Mouse (Mus musculus) spleen, embryonic (tissue): ENCODE results near the gene Rasgef1b.

Experiments
- CTCF ChIA-PET: fragments of 350-600 bp; sonication (Branson Sonifier 250); formaldehyde crosslinking; loops from one replicate; lab custom pipeline; 2022; lab: Charles Lee

The Rasgef1b gene

DNA sequence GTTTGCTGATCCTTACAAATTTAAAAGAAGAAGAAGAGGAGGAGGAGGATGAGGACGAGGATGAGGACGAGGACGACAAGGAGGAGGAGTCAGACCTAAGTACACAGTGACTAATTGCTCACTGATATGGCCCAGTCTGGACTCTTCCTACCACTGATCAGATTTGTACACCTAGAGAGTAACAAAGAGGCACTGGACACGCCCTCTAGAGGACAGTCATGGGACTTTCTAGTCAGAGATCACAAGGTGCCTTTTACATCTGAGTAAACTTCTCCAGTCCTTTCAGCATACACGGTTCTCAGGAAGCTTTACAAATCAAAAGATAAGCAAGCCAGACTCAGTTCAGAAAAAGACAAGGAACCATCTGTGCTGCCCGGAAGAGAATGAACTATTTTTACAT, 20.2 kb downstream of the Rasgef1b start:
- CTCF ChIA-PET: no interaction called here

DNA sequence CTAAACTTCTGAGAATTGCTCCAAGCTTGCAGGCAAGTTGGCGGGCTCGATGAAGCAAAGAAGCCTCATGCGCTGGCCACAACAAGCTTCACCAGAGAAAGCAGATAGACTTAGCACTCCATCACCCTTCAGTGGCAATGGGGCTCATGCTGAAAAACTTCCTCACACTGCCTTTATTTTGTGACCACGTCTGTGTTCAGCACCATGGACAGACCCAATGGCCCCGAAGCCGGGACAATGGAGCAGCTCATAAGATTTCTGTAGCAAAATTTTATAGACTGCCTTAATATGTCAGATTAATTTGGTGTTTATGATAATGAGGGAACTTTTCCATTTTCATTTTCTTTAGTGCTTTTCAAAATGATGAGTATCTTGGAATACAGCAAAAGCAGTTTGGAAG, 21.6 kb downstream of the Rasgef1b start:
- CTCF ChIA-PET: no interaction called here

- CTCF ChIA-PET: no interaction called here
Measured at GRCm38 (mm10) chr5:99701811-99702210, 27.1 kb downstream of the Rasgef1b start.

DNA sequence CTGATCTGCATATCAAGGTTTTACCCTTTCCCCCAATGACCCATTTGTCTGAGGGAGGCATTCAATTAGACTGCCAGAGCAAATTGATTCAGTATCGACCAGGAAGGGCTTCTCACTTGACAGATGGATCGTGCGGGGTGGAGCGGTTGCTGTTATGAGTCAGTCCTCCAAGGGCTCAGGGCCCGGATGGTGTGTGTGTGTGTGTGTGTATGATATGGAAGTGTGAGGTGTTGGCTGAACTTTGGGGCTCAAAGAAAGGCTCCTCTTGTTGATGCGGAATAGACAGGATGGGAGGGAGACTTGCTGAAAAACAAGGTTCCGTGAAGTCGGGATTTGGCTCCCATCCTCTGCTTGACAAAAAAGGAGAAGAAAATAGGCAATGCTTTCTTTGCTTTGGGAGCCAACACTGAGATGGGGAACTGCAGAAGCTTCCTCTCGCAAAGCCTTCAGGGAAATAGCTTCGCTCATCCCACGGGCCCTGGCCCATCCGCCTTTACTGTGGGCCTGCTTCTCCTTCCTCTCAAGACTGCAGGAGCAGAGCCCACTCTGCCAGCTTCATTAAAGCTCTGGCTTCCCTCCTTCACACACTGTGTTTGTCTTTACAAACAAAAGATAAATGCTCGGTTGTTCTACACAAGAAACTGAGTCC, 34.0 kb downstream of the Rasgef1b start:
- CTCF ChIA-PET: no interaction called here

GRCm38 (mm10) chr5:99689909-99690308, 39.0 kb downstream of the Rasgef1b start:
- CTCF ChIA-PET: no interaction called here

DNA sequence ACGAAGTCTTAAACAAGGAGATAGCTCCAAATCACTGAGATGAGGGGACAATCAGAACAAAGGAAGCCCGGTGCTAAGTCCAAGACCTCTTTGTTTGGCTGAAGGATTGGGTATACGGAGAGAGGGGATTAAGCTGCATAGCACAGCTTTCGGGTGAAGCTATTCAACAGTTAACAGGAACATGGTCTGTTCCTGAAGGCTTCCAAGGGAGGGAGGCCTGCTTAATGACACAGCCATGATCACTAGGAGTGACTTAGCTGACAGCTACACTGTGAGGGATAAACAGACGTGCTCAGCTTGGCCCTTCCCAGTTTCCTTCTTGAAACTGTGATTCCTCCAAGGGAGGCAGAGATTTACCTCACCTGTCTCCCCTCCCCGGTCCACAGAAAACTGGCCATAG, 41.0 kb downstream of the Rasgef1b start:
- CTCF ChIA-PET: no interaction called here

DNA sequence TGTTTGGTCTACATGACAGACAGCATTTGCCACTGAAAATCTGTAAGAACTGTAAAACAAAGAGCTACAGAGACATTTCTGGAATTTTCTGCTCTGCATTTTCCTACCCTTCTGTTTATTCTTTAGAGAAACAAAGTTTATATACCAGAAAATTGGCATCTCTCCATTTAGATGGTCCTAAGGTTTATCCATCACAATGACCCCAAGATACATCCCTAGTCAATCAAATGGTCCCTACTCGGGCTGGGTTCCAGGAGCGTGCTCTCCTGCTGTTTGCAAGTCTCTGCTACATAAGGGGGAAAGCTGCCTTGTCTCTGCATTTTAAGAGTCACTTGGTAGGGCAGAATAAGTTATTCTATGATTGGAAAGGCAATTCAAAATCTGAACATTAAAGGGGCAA, 44.8 kb downstream of the Rasgef1b start:
- CTCF ChIA-PET: no interaction called here

DNA sequence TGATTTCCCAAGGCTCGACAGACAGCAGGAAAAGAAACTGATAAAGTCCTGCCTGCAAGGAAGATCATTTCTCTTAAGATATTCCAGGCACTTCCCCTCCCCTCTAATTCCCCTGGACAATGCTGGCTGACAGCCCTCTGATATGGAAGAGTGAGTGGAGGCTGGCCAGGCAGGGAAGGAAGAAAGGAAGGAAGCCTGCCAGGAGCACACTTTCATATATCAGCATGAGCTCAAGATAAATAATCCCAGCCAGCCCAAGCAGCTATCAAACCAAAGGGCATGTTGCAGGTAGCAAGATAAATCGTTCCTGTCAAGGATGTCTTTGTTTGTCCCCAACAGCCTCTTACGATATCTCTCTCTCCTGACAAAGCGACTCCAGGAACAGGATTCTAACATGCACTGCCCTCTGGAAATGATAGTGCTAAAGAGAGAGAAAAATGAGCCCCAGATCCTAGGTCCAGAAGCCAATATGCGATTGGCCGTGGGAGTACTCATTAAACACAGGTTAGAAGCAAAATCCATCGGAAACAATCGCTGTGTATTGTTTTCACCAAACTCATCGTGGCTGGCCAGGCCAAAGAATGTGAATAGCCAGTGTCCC, 58.8 kb downstream of the Rasgef1b start:
- CTCF ChIA-PET: no interaction called here

GRCm38 (mm10) chr5:99656024-99656423, 72.8 kb downstream of the Rasgef1b start:
- CTCF ChIA-PET: no interaction called here

DNA sequence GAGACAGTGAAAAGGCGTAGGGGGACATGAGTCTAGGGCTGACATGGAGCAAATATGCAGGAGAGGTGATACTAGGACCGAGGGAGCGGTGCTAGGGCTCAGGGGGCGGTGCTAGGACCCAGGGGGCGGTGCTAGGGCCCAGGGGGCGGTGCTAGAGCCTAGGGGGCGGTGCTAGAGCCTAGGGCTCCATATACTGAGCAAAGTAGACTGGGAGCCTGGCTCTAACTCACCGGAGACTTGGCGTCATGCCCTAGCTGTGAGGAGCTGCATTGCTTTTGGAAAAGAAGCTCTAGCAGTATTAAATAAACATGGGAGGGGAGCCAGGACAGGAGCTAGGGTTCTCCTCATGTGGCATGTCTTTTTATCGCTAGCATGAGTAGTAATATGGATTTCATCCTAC, 75.9 kb downstream of the Rasgef1b start:
- CTCF ChIA-PET: no interaction called here

DNA sequence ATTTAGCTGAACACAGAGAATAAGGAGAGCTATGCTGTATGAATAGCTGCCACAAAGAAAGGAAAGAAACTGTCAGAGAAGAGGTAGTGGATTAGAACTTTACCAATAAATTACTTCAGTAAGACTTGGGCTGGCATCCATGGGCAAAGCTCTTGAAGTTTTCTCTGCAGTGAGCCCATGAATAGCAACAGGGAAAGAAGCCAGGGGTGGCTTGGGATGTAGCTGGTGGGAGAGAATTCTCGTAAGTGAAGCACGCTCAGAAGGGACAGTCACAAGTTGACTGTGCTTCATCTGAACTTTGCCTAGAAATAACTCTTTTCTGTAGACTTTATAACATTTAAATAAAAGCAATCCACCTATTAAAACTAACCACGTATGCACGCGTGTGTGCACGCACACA, 87.5 kb downstream of the Rasgef1b start:
- CTCF ChIA-PET: no interaction called here

GRCm38 (mm10) chr5:99636575-99636974, 92.3 kb downstream of the Rasgef1b start:
- CTCF ChIA-PET: no interaction called here

DNA sequence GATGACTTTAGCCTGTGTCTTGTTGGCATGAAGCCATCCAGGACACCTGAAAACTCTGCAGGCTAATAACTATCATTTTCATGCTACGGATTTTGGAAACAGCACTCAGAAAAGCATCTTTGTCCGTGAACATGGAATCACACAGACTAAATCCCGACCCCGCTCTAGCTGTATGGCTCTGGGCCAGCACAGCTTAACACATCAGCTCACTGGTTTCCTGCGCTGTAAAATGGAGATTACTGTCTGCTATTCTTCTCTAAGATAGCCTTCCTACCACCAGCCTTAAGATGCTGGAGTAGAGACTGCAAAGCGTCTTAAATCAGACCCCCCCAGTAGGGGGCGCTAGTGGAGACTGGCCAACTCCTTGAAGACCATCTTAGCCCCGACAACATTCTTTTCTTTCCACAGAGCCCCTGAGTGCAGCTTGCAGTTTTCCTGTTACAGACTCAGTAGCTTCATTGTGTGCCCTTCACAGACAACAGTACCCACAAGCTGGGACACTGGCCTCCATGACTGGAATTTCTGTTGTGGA, 94.8 kb downstream of the Rasgef1b start:
- CTCF ChIA-PET: interaction anchor here (1.0 kb wide), 1 partner anchor 431 kb away, joined by 3 read pairs; no protein-coding TSS in a partner anchor

DNA sequence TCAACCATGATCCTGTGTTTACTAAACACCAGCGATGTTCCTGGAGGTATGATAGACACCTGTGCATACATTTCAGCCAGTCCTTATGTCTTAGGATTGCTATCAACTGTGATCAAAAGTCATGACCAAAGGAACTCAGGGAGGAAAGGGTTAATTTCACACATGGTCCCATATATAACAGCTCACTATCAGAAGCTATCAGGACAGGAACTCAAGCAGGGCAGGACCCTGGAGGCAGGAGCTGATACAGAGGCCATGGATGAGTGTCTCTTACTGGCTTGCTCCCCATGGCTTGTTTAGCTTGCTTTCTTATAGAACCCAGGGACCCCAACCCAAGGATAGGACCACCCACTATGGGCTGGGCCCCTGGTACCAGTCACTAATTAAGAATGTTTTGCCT, 95.3 kb downstream of the Rasgef1b start:
- CTCF ChIA-PET: interaction anchor here (1.0 kb wide), 1 partner anchor 431 kb away, joined by 3 read pairs; no protein-coding TSS in a partner anchor

GRCm38 (mm10) chr5:99632649-99633310, 96.1 kb downstream of the Rasgef1b start:
- CTCF ChIA-PET: interaction anchor here (0.7 to 1.0 kb wide), 2 partner anchors 430 to 496 kb away, joined by 3 to 6 read pairs; no protein-coding TSS in a partner anchor

DNA sequence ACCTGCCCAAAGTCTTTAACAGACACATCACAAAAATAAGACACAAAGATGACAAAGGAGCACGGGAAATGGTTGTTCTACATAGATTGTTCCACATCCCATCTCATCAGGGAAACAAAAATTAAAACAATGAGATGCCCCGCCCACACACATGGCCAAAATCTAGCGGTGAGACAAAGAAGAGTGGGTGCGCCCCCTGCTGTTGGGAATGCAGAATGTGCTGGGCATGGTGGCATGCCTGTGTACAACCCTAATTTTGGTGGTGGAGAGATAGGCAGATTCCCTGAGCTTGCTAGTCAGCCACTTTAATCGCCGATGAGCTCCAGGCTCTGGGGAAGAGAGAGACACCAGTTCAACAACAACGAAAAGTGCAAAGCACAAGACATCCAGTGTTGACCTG, 98.8 kb downstream of the Rasgef1b start:
- CTCF ChIA-PET: interaction anchor here (1.0 kb wide), 1 partner anchor 428 kb away, joined by 20 read pairs; no protein-coding TSS in a partner anchor

DNA sequence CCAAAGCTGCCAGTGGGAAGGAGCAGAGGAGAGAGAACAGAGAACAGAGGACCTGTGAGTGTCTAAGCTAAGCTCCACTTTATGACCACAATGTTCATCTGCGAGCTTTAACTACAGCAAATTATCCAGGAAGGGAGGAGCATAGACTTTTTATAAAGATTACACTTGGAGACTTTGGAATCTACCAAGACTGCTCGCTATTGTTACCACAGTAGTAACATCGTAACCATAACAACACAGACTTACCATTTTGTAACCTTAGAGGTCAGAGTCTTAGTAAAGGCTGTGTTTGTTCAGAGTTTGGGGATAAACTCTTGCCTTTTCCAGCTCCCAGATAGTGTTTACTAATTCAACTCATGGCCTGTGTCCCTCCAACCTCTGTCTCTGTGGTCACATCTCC, 103.3 kb downstream of the Rasgef1b start:
- CTCF ChIA-PET: no interaction called here

DNA sequence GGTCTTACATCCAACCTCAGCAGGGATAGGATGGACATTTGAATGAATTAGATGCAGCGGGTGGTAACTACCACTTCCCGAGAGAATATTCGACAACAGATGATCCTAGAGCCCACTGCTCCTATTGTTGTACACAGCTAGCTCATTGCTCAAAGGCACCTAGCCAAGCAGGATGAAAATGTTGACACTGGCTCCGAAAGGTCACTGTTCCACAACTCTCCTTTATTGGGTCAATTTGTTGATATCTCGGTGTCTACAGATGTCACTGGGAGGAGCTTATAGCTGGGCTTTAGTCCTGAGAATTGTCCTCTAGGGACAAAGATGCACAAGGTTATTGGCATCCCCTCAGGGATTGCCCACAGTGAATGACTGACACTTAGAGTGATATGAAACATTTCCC, 108.1 kb downstream of the Rasgef1b start:
- CTCF ChIA-PET: no interaction called here

- CTCF ChIA-PET: no interaction called here
Measured at GRCm38 (mm10) chr5:99617271-99617800, 111.5 kb downstream of the Rasgef1b start.

DNA sequence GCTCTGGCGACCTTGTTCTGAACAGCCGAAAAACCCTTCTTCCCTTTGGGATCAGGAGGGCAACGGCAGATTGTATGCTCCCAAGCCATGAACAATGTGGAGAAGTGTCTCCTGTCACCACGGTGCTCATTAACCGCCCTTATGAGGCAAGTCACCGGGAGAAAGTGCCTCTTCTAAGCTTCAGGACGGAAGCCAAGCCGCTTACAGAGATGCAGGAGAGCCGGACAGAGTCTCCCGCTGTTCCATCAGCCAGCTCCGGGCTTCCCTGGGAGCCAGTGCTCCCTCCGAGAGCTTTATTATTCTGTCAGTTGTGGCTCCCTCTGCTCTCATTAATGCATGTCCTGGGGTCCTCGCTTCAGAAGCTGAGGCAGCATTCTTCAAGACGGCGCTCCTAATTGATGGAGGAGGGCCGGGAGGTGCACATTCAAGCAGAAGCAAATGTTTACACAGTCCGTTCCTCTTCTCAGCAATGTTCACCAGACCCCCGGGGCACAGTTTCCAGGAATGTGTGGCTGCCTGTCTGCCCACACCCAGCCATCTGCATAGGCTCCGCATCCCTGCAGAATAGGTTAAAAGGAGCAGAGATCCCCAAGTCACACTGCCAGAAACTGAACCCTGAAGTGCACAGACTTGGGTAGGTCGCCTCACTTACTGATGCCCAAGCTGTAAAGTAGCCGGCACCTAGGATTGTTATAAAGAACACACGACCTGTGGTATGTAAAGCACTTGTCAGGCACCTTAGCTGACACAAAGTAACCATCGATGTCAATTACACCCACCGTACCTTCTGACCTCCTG, 115.3 kb downstream of the Rasgef1b start:
- CTCF ChIA-PET: no interaction called here

- CTCF ChIA-PET: no interaction called here
Measured at GRCm38 (mm10) chr5:99607602-99608001, 121.3 kb downstream of the Rasgef1b start.
